Mouse (Mus musculus): ENCODE measurements around the gene Orai1.
"Not testable (repeated sequence)": the region's sequence is repeated elsewhere in the genome, so short reads cannot be mapped to it uniquely, and the experiment has no call there.

Orai1 gene

GRCm38 (mm10) chr5:123033646-123034160 lies 18.8 kb downstream of the Orai1 start:
- no peak for DNase-seq (ENCODE audit: low spot score)

DNA sequence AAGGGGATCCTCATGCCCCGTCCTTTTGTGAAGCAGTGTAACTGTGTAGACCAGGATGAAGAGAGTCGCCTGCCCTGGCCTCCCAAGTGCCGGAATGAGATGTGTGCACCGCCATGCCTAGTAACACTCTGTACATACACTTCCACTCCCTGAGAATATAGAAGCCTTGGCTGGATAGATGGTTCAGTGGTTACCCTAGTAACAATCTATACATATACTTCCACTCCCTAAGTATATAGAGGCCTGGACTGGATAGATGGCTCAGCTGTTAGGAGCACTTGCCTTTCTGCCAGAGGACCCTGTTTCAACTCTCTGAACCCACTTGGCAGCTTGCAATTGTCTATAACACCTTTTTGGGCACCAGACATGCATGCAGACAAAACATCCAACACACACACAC lies 20.2 kb downstream of the Orai1 start:
- no peak for DNase-seq (ENCODE audit: low spot score)

GRCm38 (mm10) chr5:123035564-123035963 lies 20.7 kb downstream of the Orai1 start:
- no peak for DNase-seq (ENCODE audit: low spot score)

DNA sequence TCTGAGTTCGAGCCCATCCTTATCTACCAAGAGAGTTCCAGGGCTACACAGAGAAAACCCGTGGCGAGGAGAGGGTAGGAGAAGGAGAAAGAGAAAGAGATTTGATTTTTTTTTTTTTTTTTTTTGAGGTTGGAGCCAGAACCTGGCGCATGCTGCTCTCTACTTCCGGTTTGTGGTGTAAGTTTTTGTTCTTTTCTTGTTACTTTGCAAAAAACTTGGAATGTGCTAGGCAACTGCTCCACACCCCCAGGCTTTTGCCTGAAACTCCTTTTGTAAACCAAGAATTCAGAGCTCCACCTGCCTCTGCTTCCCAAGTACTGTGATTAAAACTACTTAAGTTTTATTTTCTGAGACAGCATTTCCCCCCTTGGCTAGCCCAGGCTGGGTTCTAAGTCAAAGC lies 23.2 kb downstream of the Orai1 start:
- no peak for DNase-seq (ENCODE audit: low spot score)

- peak; percentile 89 for DNase-seq (ENCODE audit: low spot score)
Observed at GRCm38 (mm10) chr5:123039120-123039752, 24.4 kb downstream of the Orai1 start.

DNA sequence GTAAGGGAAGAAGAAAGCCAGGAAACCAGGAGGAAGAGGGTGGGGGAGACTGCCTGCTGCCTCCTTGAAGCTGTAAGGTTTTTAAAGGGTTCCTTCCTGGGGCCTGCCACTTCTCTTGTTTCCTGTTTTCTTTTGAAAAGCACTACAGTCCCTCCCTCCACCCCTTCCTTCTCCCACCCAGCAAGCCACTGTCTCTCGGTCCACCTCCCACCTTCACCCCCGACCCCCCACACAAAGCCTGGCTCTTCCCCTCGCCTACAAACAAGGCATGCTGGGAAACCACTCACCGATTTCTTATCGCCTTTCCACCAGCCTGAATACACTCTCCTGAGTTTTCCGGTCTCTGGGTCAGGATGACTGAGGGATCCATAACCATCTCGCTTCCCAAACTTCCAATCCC lies 25.9 kb downstream of the Orai1 start:
- no peak for DNase-seq (ENCODE audit: low spot score)

- no peak for DNase-seq (ENCODE audit: low spot score)
Observed at GRCm38 (mm10) chr5:123043856-123044255, 29.0 kb downstream of the Orai1 start.

- DNase-seq (ENCODE audit: low spot score) = peak; percentile 83
Observed at GRCm38 (mm10) chr5:123045561-123046295, 30.9 kb downstream of the Orai1 start.

DNA sequence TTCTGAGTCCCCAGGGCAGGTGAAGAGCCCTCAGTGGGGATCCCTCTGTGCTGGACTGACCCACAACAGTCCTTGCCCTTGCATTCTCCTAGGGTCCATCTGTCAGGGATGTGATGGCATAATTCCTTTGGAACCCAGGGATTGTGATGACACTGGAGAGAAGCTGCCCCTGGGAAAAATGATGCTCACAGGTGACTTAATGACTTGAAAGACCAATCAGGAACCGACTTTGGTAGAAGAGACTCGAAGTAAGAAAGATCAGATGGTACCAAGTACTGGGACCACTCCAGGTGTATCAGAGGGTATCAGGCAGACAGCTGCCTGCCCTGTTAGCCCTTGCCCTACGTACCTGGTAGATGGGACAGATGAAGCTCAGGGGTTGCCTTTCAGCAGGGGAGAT lies 32.0 kb downstream of the Orai1 start, which contains the start of gene Morn3:
Morn3 (minus strand) TSS at position 101 of the 400 bp plus-strand sequence.
- no peak for DNase-seq (ENCODE audit: low spot score)

DNA sequence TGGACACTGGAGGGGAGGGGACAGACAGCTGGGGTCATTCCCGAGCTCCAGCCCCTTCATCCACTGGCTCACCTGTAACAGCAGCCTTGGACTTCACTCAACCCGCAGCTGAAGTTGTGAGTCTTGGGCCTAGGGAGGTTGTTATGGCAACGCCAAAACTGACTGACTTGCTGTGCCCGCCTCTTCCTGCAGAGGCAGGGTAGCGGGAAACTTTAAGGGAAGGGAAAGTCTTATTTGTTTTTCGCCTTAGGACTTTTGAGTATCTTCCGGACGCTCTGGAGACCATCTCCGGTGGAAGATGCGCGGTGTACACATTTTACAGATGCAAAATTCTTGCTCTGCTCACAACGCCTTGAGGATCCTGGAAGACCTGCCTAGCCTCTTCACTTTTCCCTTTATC lies 34.4 kb downstream of the Orai1 start:
- peak; percentile 46 for DNase-seq (ENCODE audit: low spot score)

GRCm38 (mm10) chr5:123050918-123051317 lies 36.0 kb downstream of the Orai1 start:
- no peak for DNase-seq (ENCODE audit: low spot score)

DNA sequence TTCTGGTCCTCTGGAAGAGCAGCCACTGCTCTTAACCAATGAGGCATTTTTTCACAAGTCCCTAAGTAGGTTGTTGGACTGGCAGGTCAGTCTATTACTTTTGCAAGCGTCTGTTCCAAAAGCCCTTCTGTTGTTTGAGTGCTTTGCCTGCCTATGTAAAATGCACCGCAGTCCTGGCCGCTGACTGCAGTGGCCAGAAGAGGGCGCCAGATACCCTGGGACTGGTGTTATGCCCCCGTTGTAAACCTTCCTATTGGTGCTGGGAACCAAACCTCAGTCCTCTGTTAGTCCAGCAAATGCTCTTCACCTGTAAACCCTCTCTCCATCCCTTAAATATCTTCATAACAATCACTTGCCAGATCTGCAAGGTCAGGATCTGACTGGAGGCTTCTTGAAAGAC lies 36.9 kb downstream of the Orai1 start:
- DNase-seq (ENCODE audit: low spot score) = no peak

GRCm38 (mm10) chr5:123057366-123058250 lies 42.7 kb downstream of the Orai1 start:
- peak; percentile 100 for DNase-seq (ENCODE audit: low spot score)

- no peak for DNase-seq (ENCODE audit: low spot score)
Observed at GRCm38 (mm10) chr5:123058251-123059102, 43.6 kb downstream of the Orai1 start.

- DNase-seq (ENCODE audit: low spot score) = peak; percentile 67
Observed at GRCm38 (mm10) chr5:123059757-123060520, 45.1 kb downstream of the Orai1 start.

- peak; percentile 55 for DNase-seq (ENCODE audit: low spot score)
Observed at GRCm38 (mm10) chr5:123060706-123061401, 46.0 kb downstream of the Orai1 start.

DNA sequence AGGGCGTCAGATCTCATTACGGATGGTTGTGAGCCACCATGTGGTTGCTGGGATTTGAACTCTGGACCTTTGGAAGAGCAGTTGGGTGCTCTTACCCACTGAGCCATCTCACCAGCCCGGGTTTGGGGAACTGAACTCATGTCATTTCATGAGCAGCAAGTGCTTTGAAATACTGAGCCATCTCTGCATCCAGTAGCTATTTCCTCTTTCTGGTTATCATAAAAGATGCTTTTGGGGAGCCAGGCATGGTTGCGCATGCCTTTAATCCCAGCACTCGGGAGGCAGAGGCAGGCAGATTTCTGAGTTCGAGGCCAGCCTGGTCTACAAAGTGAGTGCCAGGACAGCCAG lies 46.5 kb downstream of the Orai1 start:
- not testable (repeated sequence) for DNase-seq (ENCODE audit: low spot score)

DNA sequence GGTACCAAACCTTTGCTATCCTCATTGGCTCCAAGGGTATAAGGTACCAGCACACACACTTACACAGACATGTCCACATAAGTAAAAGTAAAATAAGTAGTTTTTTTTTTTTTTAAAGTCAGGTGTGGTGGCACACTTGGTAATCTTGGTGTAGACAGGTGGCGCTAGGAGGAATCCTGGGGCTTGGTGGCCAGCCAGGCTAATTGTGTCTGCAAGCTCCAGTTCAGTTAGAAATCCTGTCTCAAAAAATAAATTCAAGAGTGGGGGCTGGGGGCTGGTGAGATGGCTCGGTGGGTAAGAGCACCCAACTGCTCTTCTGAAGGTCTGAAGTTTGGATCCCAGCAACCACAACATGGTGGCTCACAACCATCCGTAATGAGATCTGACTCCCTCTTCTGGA lies 48.3 kb downstream of the Orai1 start:
- no peak for DNase-seq (ENCODE audit: low spot score)

DNA sequence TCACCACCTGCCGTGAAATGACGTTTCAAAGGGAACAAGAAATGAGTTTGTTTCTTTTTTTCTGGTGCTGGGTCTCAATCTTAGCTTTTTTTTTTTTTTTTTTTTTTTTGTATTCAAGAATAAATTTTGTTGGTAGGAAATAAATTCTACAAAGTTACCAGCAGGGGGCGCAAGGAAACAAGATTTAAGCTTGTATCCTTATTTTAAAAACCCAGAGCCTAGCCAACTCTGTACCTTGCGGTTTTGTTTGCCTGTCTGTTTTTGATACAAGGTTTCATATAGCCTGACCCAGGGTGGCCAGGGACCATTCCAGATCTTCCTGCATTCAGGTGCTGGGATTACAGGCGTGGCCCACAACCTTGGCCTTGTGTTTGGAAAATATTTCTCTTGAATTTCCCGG lies 49.3 kb downstream of the Orai1 start:
- peak; percentile 71 for DNase-seq (ENCODE audit: low spot score)

DNA sequence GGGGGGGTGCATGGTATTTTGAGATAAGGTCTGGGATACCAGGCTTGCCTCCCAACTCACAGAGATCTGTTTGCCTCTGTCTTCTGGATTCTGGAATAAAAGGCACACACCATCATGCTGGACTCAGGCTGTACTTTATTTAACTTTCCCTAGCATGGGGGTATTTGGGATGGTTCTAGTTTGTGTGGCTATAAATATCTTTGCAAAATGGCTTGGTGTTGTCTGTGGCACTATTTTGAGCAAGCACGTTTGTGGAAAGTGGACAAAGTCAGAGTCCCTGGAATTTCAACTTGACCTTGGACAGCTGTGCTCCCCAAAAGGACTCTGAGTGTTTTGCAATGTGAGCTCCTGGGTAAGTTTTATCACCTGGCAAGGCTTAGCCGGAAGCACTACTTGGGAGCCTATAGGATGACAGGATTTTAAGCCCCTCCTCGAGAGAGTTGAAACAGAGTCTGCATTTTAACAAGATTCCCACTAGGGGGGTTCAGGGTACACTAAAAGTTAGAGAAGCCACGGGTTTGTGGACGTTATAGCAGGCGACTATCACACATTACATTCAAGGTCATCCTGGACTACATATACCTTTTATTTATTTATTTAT lies 52.6 kb downstream of the Orai1 start:
- DNase-seq (ENCODE audit: low spot score) = no peak
